Mouse (Mus musculus) large intestine, adult 2 months (tissue): ENCODE measurements around the gene Gm45521. TPM values are rescaled to one million over a fixed set of nuclear protein-coding genes. Genes with fewer than 3 reads are reported as not detected.
A peak's percentile ranks its signal among the peaks of the same experiment; 100 is the strongest.

Source experiments
- DNase-seq: peaks from one replicate; pipeline ENCODE4 v3.0.0-alpha.2; 2012; ENCODE audit warnings: low read depth, low spot score
- WGBS: fragments of 180-500 bp; shearing (Covaris S2); methylation state at CpG from one replicate; pipeline ENCODE4 v1.1.7; 2018; 5-methylcytosine and 5-hydroxymethylcytosine counted together
- polyA plus RNA-seq: library from polyadenylated mRNA; depleted of rRNA; stranded (reverse); fragments of >200 nt; gene quantifications from 2 replicates; pipeline ENCODE4 v1.2.3, GENCODE M21; 2012; rRNA removed

Gm45521 gene
- not detected in 2 replicates for polyA plus RNA-seq

DNA sequence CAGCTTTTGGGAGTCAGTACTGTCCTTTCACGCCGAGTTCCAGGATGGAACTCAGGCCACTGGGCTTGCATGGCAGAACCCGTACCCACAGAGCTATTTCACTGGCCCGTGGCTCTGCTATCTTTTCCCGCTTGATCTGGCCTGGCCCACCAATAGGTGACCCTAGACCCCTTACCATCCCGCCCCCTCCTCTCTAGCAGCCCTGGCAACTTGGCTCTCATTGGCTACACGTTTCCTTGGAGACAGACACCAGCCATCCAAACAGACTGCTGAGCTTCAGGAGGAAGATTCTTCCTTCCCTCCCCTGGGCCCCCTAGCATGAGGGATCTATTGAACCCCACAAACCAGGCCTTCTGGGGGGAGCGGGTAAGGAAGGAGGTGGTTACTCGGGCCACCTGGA is at the start of gene Gm45521:
Gene Gm45521, plus strand, starts transcription at position 240 of the 400 bp plus-strand sequence.
- WGBS: 90% methylated on average over 9 of the region's 9 CpGs

DNA sequence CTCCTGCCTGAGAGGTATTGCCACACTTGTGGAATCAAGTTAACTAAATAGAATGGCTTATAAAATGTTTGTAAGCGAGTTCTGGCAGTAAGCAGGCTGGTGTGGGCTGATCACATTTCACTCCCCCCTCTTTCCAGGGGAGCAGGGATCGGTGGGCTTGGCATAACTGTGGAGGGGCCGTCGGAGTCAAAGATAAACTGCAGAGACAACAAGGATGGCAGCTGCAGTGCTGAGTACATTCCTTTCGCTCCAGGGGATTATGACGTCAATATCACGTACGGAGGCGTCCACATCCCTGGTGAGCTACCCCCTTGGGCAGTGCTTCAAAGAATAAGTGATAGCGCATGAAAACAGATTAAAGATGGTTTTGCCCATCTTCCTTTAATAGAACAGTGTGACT is 47.6 kb upstream of the Gm45521 start:
- no peak for DNase-seq
- WGBS: 84% methylated on average over 10 of the region's 10 CpGs

More for the DNA sequence above, at the start of gene Gm45521:
- DNase-seq: no peak

DNA sequence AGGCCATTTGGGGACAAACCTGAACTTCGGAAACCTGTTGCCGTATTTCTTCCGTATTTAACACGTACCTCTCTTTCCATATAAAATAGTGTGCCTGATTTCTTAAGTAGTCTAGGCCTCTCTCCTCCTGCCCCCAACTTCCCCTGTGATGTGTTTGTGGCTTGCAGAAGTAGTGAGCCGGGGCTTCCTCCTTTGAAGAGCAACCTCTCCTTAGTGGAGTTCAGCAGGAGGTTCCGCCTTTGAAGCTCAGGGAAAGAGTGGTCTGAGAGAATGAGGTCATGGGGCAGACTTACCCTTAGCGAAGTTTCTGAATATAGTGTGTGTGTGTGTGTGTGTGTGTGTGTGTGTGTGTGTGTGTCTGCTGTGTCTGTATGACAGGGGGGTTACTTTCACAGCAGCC is 43.2 kb upstream of the Gm45521 start:
- 83% methylated on average over 7 of the region's 7 CpGs for WGBS

DNA sequence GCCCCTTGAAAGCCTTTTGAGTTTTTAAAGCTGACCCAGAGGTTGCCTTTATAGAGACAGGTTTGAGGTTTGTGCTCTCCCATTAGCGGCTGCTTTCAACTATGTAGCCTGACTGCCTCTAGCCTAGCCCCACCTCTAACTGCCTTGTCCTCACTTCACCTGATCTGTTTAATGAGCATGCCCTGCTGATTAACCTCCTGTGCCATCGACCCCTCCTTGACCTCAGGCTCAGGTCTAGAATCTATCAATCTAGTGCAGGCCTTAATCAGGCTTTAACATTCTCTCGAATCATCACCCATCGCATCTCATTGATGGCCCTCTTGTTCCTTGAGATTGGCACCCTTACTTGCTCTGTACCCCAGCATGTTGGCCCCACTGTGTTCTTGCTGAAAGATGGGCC is 42.6 kb upstream of the Gm45521 start:
- 79% methylated on average over 4 of the region's 4 CpGs for WGBS
- no peak for DNase-seq

More for the DNA sequence above, 43.2 kb upstream of the Gm45521 start:
- DNase-seq: no peak

DNA sequence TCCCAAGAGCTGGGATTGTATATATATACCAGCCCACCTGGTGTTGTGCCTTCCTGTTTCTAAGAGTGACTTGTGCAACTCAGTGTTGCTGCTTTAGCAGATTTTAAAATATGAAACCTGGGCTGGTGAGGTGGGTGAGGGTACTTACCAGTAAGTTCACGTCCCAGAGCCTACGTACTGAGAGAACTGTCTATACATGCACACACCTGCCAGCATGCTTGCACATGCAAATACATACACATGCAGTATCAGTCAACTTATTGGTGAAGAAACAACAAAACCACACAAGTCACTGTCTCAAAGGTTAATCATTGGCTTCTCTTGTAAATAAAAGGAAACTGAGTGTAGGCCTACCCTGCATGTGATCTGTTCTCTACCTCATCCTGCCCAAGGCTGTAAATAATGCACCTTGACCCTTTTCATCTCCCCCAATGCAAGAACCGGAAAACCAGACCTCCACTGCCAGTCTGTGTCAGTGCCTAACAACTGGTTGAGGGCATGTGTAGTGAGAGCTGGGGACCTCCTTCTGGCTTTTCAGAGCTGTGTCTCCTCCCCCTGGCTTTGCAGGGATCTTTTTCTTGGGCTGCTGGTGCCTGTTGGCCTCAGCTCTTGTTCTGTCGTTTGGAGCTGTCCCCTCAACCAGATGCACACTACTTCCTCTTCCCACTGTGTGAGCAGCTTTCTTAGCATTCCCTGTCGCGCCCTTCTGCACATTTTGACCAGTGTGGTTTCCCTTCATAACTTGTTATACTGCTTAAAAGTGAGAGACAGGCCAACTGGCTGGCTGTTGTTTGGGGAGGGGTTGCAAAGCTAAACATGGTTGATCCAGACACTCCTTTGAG is 38.7 kb upstream of the Gm45521 start:
- no peak for DNase-seq
- 48% methylated on average over 6 of the region's 6 CpGs for WGBS

DNA sequence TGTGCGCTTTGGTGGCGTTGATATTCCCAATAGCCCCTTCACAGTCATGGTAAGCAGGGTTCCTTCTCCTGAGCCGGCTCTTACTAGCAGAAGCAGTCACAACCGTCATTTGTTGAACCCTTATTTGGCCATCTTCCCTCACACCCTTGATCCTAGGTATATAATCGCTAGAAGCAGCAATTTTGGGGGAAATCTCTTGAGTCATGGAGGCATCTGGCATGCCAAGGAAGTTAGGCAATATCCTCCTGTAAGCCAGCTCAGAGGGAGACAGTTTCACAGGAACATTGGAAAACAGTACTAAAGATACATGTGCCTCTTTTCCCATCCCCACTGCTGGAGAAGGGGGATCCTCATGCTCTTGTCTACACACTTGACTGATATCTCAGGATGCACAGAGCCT is 37.8 kb upstream of the Gm45521 start:
- no peak for DNase-seq
- WGBS: 78% methylated on average over 5 of the region's 5 CpGs

GRCm38 (mm10) chr14:7919921-7920320 is 37.2 kb upstream of the Gm45521 start:
- DNase-seq: no peak
- WGBS: 62% methylated on average over 4 of the region's 4 CpGs

GRCm38 (mm10) chr14:7921459-7921858 is 35.6 kb upstream of the Gm45521 start:
- WGBS: 76% methylated on average over 5 of the region's 5 CpGs
- no peak for DNase-seq

- DNase-seq: no peak
Observed at GRCm38 (mm10) chr14:7923635-7924034, 33.5 kb upstream of the Gm45521 start.

- 79% methylated on average over 1 of the region's 1 CpGs for WGBS
- no peak for DNase-seq
Observed at GRCm38 (mm10) chr14:7928362-7928761, 28.7 kb upstream of the Gm45521 start.

GRCm38 (mm10) chr14:7929029-7929428 is 28.1 kb upstream of the Gm45521 start:
- WGBS: 80% methylated on average over 7 of the region's 7 CpGs
- DNase-seq: no peak

GRCm38 (mm10) chr14:7932151-7932550 is 24.9 kb upstream of the Gm45521 start:
- no peak for DNase-seq
- 89% methylated on average over 4 of the region's 4 CpGs for WGBS

DNA sequence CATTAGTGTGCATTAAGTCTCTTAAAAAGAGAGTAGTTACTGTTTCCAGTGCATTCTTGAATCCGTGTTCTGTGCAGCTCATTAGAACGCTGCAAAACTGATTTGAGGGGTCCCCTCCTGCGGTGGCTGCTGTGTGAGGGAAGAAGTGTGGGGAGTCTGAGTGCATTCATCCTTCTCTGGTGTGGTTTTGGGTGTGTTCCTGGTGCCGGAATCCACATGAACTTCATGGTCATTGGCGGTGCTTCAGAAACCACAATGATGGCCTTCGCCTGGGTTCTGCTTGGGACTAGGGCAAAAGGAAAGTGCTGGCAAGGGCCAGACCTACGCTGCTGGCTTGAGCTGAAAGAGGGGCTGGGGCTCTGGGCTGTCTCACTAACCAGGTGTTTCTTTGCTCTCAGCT is 22.9 kb upstream of the Gm45521 start:
- no peak for DNase-seq
- WGBS: 87% methylated on average over 7 of the region's 7 CpGs

- DNase-seq: no peak
- WGBS: 45% methylated on average over 17 of the region's 17 CpGs
Observed at GRCm38 (mm10) chr14:7937052-7937630, 19.9 kb upstream of the Gm45521 start.

DNA sequence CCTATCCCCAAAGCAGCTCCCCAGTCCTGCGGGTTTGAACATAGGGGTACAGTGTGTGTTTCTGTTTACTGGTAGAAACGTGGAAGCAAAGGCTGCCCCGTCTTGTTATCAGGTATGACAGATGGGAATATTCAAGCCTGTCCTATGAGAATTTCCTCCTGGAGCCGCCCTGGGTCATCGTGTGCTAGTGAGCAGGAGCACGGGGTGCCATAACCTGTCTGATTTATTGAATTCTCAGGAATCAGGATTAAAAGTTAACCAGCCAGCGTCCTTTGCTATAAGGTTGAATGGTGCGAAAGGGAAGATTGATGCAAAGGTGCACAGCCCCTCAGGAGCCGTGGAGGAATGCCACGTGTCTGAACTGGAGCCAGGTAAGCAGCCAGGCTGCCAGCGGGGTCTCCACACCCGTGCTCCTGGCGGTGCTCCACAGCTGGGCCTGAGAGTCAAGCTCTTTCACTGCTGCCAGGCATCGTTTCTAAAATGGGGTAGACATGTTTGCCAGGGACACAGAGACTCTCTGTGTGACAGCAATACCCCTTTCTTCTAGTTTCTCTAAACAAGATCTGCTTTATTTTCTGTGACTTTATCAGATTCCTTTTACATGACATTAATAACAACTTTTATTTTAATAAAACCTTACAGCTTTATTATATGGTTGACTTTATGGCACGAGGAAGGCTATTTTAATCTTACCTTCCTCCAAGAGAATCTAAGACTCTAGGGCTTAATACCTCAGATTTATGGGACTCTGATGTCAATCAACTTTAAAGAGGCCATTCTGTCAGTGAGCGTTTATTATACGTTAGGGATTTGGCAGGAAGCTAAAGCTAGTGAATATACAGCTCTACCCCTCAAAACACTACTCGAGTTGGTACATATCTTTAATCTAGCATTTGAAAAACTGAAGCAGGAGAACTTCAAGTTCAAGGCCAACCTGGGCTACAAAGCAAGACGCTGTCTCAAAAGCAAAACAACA is 18.0 kb upstream of the Gm45521 start:
- WGBS: 31% methylated on average over 19 of the region's 19 CpGs
- DNase-seq: no peak

DNA sequence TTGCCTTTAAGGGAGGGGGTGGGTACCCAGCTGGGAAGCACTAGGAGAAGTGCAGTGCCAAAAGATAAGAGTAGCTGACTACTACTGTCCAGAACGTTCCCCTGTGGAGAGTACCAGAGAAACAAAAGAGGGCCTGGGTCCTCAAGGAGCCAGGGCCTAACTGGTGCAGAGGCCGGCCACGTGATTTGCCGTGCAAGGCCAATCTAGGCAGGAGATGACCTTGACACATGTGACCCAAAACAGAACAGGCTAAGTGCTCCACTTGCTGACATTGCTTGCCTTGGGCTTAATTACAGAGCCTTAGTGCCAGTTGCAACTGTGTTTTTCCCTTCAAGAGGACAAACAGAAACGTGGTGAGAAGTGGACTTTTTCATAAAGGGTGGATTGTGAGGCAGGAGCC is 15.7 kb upstream of the Gm45521 start:
- DNase-seq: no peak
- WGBS: 45% methylated on average over 5 of the region's 5 CpGs

DNA sequence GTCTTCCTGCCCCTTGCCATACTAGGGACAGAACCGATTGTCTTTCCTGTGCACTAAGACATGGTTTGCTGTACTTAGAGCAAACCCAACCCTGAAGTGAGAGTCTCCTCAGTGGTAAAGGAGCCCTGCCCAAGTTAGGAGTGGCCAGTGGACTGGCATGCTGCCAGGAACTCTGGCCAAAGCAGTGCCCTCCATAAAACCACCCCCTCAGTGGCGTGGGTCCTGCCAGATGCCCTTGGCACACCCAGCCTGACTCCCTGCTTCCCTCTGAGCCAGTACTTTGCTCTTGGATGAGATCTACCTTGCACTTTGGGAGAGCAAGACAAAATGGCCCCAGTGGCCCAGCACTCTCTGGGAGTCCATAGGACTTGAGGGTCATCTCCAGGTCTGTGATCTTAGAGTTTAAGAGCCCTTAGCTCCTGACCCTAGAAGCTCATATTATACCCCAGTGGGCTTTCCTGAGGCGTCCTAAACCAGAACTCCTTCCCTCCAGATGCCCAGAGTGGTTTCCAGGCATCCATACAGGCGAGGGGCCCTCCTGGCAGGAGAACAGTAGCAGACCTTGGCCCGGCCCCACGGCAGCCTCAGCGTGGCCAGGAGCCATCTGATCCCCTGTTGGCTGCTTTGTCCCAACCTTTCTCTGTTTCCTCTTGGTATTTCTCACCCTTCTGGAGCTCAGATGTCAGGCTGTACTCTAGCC is 13.8 kb upstream of the Gm45521 start:
- WGBS: 33% methylated on average over 7 of the region's 7 CpGs
- DNase-seq: peak; percentile 88

- DNase-seq: no peak
- 26% methylated on average over 3 of the region's 3 CpGs for WGBS
Observed at GRCm38 (mm10) chr14:7943801-7944135, 13.3 kb upstream of the Gm45521 start.

- DNase-seq: no peak
Observed at GRCm38 (mm10) chr14:7944349-7945039, 12.6 kb upstream of the Gm45521 start.

More at GRCm38 (mm10) chr14:7944349-7945039, 12.6 kb upstream of the Gm45521 start:
- 49% methylated on average over 8 of the region's 8 CpGs for WGBS
